Mouse (Mus musculus) heart, adult 2 months (tissue): ENCODE data around the gene Dusp12. TPM values are rescaled to one million over a fixed set of nuclear protein-coding genes. Genes with fewer than 3 reads are reported as not detected.

Experiments
- DNase-seq, 2 experiments: peaks; one replicate each; pipeline ENCODE4 v3.0.0; 2021
- H3K27ac ChIP-seq: fragments of 200-600 bp; 2 replicates; pipeline ENCODE4 v1.8.1; 2022
- H3K27me3 ChIP-seq: fragments of 200-500 bp; 2 replicates; pipeline ENCODE4 v1.6.1; 2012; ENCODE audit warnings: mild to moderate bottlenecking, low read length, inconsistent platforms, mixed read lengths; ENCODE audit not compliant: control insufficient read depth, insufficient read depth
- H3K36me3 ChIP-seq: fragments of 200-500 bp; 2 replicates; pipeline ENCODE4 v1.6.1; 2012; ENCODE audit warnings: low read length, inconsistent platforms; ENCODE audit not compliant: control insufficient read depth, insufficient read depth
- H3K4me1 ChIP-seq: fragments of 200-500 bp; 2 replicates; pipeline ENCODE4 v1.6.1; 2011; ENCODE audit warnings: low read length; ENCODE audit not compliant: control insufficient read depth, insufficient read depth
- H3K4me3 ChIP-seq: fragments of 200-600 bp; 2 replicates; pipeline ENCODE4 v1.8.1; 2022
- H3K79me2 ChIP-seq: fragments of 200-500 bp; replicated peaks from 2 replicates; pipeline ENCODE4 v1.6.1; 2012; ENCODE audit warnings: mild to moderate bottlenecking, inconsistent platforms, low read length, moderate library complexity, mixed read lengths; ENCODE audit not compliant: control insufficient read depth, insufficient read depth
- H3K9ac ChIP-seq: fragments of 200-500 bp; 2 replicates; pipeline ENCODE4 v1.6.1; 2012; ENCODE audit warnings: low read depth, mild to moderate bottlenecking, control low read depth, inconsistent platforms, low read length, mixed read lengths
- CTCF ChIP-seq: fragments of 200-600 bp; IDR thresholded peaks from 2 replicates; pipeline ENCODE4 v1.8.1; 2022; ENCODE audit warnings: antibody characterized with exemption, mild to moderate bottlenecking, moderate library complexity
- EP300 ChIP-seq: fragments of 200-500 bp; IDR thresholded peaks from 2 replicates; pipeline ENCODE4 v1.6.1; 2011; ENCODE audit warnings: low read depth, low read length, control low read depth; ENCODE audit not compliant: insufficient read depth
- POLR2A ChIP-seq: fragments of 200-500 bp; IDR thresholded peaks from 2 replicates; pipeline ENCODE4 v1.6.1; 2011; ENCODE audit warnings: mild to moderate bottlenecking, low read depth, low read length, control low read depth; ENCODE audit not compliant: insufficient read depth
- WGBS: fragments of 180-500 bp; shearing (Covaris S2); methylation state at CpG from one replicate; pipeline ENCODE4 v1.1.7; 2018; 5-methylcytosine and 5-hydroxymethylcytosine counted together
- intact Hi-C: fragments of 180-260 bp; cut with DNase I; formaldehyde crosslinking; loops from one replicate; pipeline ENCODE4 v1.15.1; 2025
- polyA plus RNA-seq: library from polyadenylated mRNA; depleted of rRNA; stranded (reverse); fragments of >200 nt; gene quantifications from 2 replicates; pipeline ENCODE4 v1.2.3, GENCODE M21; 2012
- total RNA-seq, 2 experiments: library from RNA; stranded (reverse); gene quantifications; 2 replicates each; pipeline ENCODE4 v1.2.3; 2021

Dusp12 gene
- total and polyA plus RNA-seq, 3 experiments, result 6.7 to 7.0 (median 6.8) TPM

DNA sequence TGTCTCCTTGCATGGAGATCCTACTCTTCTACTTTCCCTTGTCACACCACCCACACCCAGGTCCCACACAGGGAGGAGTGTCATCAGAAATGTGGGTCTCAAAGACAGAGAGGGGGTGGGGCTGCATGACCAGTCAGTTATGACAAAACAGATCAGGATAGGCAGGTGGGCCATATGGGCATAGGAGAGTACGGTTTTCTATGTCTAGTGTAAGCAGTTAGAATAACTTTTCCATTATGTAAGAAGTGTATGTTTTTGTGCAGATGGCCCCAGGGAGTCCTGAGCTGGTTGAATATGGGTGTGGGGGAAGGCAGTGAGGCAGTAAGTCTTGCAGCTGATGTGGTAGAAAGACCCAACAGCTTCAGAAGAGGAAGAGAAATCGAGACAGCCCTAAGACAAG lies 43.1 kb upstream of the Dusp12 start:
- intact Hi-C loops, result no loop called here
- no peak for DNase-seq
- no peak overlapping the region for H3K27ac ChIP-seq
- H3K27me3 ChIP-seq, result no peaks in the 10 kb centered on the region
- TF ChIP-seq EP300 (no peak), POLR2A (no peak), CTCF (no peak)
- H3K9ac ChIP-seq, result no peak overlapping the region
- H3K79me2 ChIP-seq, result no peaks in the 10 kb centered on the region
- H3K4me1 ChIP-seq, result no peaks in the 10 kb centered on the region
- no peak overlapping the region for H3K4me3 ChIP-seq
- no peaks in the 10 kb centered on the region for H3K36me3 ChIP-seq
- WGBS, result 66% methylated on average over 2 of the region's 2 CpGs

DNA sequence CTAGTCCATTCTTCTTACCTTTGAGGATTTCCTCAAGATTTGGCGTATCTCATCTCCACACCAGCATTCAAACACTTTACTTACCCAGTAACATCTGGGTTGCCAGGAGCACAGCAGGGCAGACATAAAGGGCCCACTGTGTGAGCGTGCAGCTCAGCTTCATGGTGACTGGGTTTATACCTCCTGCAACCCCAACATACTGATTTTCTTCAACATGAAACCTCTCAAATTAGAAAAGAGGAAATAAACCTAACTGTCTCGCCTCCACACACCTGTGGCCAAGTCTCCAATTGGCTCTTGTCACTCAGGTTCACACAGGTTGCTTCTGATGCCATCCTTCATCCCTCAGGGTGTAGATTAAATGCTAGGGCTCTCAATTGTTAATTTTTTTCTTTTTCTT lies 42.0 kb upstream of the Dusp12 start, which contains the start of gene Fcrla:
Gene Fcrla, minus strand, starts transcription at position 206 of the 400 bp plus-strand sequence.
- Histone ChIP-seq H3K4me1 (no peaks in the 10 kb centered on the region), H3K9ac (no peak within 1 kb of the TSS), H3K27ac (no peak within 1 kb of the TSS), H3K27me3 (no peaks in the 10 kb centered on the region), H3K36me3 (no peaks in the 10 kb centered on the region), H3K4me3 (no peak within 1 kb of the TSS), H3K79me2 (no peaks in the 10 kb centered on the region)
- DNase-seq, result no peak
- 88% methylated on average over 3 of the region's 3 CpGs for WGBS
- TF ChIP-seq POLR2A (no peak), EP300 (no peak), CTCF (no peak)
- intact Hi-C loops, result no loop called here

GRCm38 (mm10) chr1:170926941-170927340 lies 41.6 kb upstream of the Dusp12 start:
- intact Hi-C loops, result no loop called here
- Histone ChIP-seq H3K9ac (no peak overlapping the region), H3K36me3 (no peaks in the 10 kb centered on the region), H3K27me3 (no peaks in the 10 kb centered on the region), H3K4me3 (no peak overlapping the region), H3K4me1 (no peaks in the 10 kb centered on the region), H3K79me2 (no peaks in the 10 kb centered on the region), H3K27ac (no peak overlapping the region)
- 55% methylated on average over 6 of the region's 6 CpGs for WGBS
- no peak for DNase-seq
- no peak for TF ChIP-seq EP300

- Histone ChIP-seq H3K79me2 (no peaks in the 10 kb centered on the region), H3K36me3 (no peaks in the 10 kb centered on the region), H3K27ac (no peak overlapping the region), H3K27me3 (no peaks in the 10 kb centered on the region), H3K9ac (no peak overlapping the region), H3K4me3 (no peak overlapping the region), H3K4me1 (no peaks in the 10 kb centered on the region)
- 26% methylated on average over 6 of the region's 6 CpGs for WGBS
- intact Hi-C loops, result no loop called here
- DNase-seq, result peak in 1 of 2 experiments; percentile 60
- no peak for TF ChIP-seq EP300
- no peak for TF ChIP-seq CTCF
- TF ChIP-seq POLR2A, result no peak
Measured at GRCm38 (mm10) chr1:170924485-170924884, 39.1 kb upstream of the Dusp12 start.

DNA sequence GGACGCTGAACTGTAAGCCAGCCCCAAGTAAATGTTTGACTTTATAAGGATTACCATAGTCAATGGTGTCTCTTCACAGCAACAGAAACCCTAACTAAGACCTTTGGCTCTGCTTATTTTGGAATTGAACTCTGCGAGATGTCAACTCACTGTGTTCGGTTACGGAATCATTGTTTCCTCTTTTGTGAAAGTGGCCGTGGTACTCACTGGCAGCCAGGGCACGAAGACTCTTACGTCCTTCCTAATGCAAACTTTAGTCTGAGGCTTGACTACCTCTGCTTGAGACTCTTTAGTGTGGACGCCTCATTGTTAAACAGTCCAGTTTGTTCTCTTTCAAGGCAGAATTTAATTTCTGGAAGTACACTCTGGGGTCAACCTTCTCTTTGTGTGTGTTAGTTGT lies 34.0 kb upstream of the Dusp12 start:
- no peaks in the 10 kb centered on the region for H3K27me3 ChIP-seq
- intact Hi-C loops, result no loop called here
- no peak overlapping the region for H3K4me3 ChIP-seq
- no peak overlapping the region for H3K9ac ChIP-seq
- DNase-seq, result no peak
- H3K4me1 ChIP-seq, result no peaks in the 10 kb centered on the region
- no peak overlapping the region for H3K27ac ChIP-seq
- H3K36me3 ChIP-seq, result no peaks in the 10 kb centered on the region
- no peaks in the 10 kb centered on the region for H3K79me2 ChIP-seq
- TF ChIP-seq EP300, result no peak
- no peak for TF ChIP-seq POLR2A
- no peak for TF ChIP-seq CTCF
- 92% methylated on average over 8 of the region's 8 CpGs for WGBS

- Histone ChIP-seq H3K36me3 (no peaks in the 10 kb centered on the region), H3K27ac (no peak overlapping the region), H3K4me1 (no peaks in the 10 kb centered on the region), H3K4me3 (no peak overlapping the region), H3K27me3 (no peaks in the 10 kb centered on the region), H3K79me2 (no peaks in the 10 kb centered on the region), H3K9ac (no peak overlapping the region)
- intact Hi-C loops, result no loop called here
- TF ChIP-seq POLR2A, result no peak
- TF ChIP-seq CTCF, result no peak
- TF ChIP-seq EP300, result no peak
- DNase-seq, result no peak
- 30% methylated on average over 5 of the region's 5 CpGs for WGBS
Measured at GRCm38 (mm10) chr1:170915657-170916056, 30.3 kb upstream of the Dusp12 start.
